Mouse (Mus musculus): ENCODE measurements around the gene Grin3b.
"Not testable (repeated sequence)": the region's sequence is repeated elsewhere in the genome, so short reads cannot be mapped to it uniquely, and the experiment has no call there.

Gene Grin3b

GRCm38 (mm10) chr10:79936284-79936910 is 34.1 kb upstream of the Grin3b start:
- DNase-seq (ENCODE audit: low spot score in 2 of 2), result no peak

GRCm38 (mm10) chr10:79936911-79937441 is 33.5 kb upstream of the Grin3b start:
- no peak for DNase-seq (ENCODE audit: low spot score in 2 of 2)

- no peak for DNase-seq (ENCODE audit: low spot score in 2 of 2)
Measured at GRCm38 (mm10) chr10:79937775-79938526, 32.6 kb upstream of the Grin3b start.

- DNase-seq (ENCODE audit: low spot score in 2 of 2), result peak in 1 of 2 experiments; percentile 65
Measured at GRCm38 (mm10) chr10:79940749-79941148, 29.8 kb upstream of the Grin3b start.

GRCm38 (mm10) chr10:79942988-79943387 is 27.5 kb upstream of the Grin3b start:
- DNase-seq (ENCODE audit: low spot score in 2 of 2), result no peak

- no peak for DNase-seq (ENCODE audit: low spot score in 2 of 2)
Measured at GRCm38 (mm10) chr10:79943471-79943901, 27.0 kb upstream of the Grin3b start.

GRCm38 (mm10) chr10:79945507-79946234 is 24.8 kb upstream of the Grin3b start:
- no peak for DNase-seq (ENCODE audit: low spot score in 2 of 2)

- DNase-seq (ENCODE audit: low spot score in 2 of 2), result no peak
Measured at GRCm38 (mm10) chr10:79946752-79947322, 23.7 kb upstream of the Grin3b start.

GRCm38 (mm10) chr10:79947502-79947901 is 23.0 kb upstream of the Grin3b start:
- DNase-seq (ENCODE audit: low spot score in 2 of 2), result no peak

GRCm38 (mm10) chr10:79949873-79950272 is 20.6 kb upstream of the Grin3b start:
- DNase-seq (ENCODE audit: low spot score in 2 of 2), result no peak

GRCm38 (mm10) chr10:79950661-79951060 is 19.9 kb upstream of the Grin3b start:
- no peak for DNase-seq (ENCODE audit: low spot score in 2 of 2)

- no peak for DNase-seq (ENCODE audit: low spot score in 2 of 2)
Measured at GRCm38 (mm10) chr10:79953946-79954345, 16.6 kb upstream of the Grin3b start.

GRCm38 (mm10) chr10:79955691-79956090 is 14.8 kb upstream of the Grin3b start:
- DNase-seq (ENCODE audit: low spot score in 2 of 2), result no peak

- no peak for DNase-seq (ENCODE audit: low spot score in 2 of 2)
Measured at GRCm38 (mm10) chr10:79956643-79957154, 13.8 kb upstream of the Grin3b start.

- peak in 1 of 2 experiments; percentile 71 for DNase-seq (ENCODE audit: low spot score in 2 of 2)
Measured at GRCm38 (mm10) chr10:79958140-79958816, 12.2 kb upstream of the Grin3b start.

- DNase-seq (ENCODE audit: low spot score in 2 of 2), result not testable (repeated sequence)
Measured at GRCm38 (mm10) chr10:79959412-79959811, 11.1 kb upstream of the Grin3b start.

- DNase-seq (ENCODE audit: low spot score in 2 of 2), result peak; percentile 98 to 99
Measured at GRCm38 (mm10) chr10:79959847-79960601, 10.5 kb upstream of the Grin3b start, which contains the start of gene Wdr18. TSS of gene Wdr18 (plus strand) at chr10:79960152.

- DNase-seq (ENCODE audit: low spot score in 2 of 2), result no peak
Measured at GRCm38 (mm10) chr10:79960671-79961294, 9.7 kb upstream of the Grin3b start.

- DNase-seq (ENCODE audit: low spot score in 2 of 2), result no peak
Measured at GRCm38 (mm10) chr10:79964727-79965126, 5.8 kb upstream of the Grin3b start.

GRCm38 (mm10) chr10:79965325-79965724 is 5.2 kb upstream of the Grin3b start:
- DNase-seq (ENCODE audit: low spot score in 2 of 2), result no peak

All from frontal cortex, postnatal 10 days (tissue).